Mouse (Mus musculus): ENCODE measurements around the gene Ephx3. TPM values are rescaled to one million over a fixed set of nuclear protein-coding genes. Genes with fewer than 3 reads are reported as not detected.

Gene Ephx3
- total and polyA plus RNA-seq, 3 experiments: 0.24 to 0.30 TPM; not detected in 1

DNA sequence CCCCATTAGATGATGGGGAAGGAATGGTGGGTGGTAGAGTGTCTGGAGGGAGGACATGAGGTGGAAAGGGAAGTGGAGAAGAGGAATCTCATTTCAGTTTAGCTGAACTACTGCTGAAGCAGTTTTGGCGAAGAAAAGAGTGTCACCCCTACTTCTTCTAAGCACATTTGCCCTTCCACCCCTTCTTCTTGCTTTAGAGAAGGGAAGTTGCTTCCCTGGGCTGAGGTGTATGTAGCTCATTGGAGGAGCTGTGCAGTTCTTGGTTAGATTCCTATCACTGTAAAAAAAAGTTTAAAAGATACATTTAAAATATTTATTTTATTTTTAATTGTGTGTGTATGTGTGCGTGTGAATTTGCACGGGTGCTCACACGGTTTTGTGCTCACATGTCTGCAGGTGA, 12.4 kb downstream of the Ephx3 start:
- Histone ChIP-seq H3K79me2 (replicated peaks; ENCODE audit: control insufficient read depth, extremely low read depth, insufficient read depth, poor library complexity, severe bottlenecking) (no peaks in the 10 kb centered on the region), H3K9me3 (replicated peaks; ENCODE audit: low read length) (no peaks in the 10 kb centered on the region), H3K4me1 (ENCODE audit: control insufficient read depth in 1 of 2, insufficient read depth in 2 of 2) (no peaks in the 10 kb centered on the region), H3K27ac (ENCODE audit: insufficient read depth, low read depth) (no peak overlapping the region), H3K36me3 (replicated peaks in 1 of 2; ENCODE audit: control insufficient read depth in 1 of 2, insufficient read depth in 1 of 2, low read length in 1 of 2) (no peaks in the 10 kb centered on the region), H3K27me3 (replicated peaks) (no peaks in the 10 kb centered on the region), H3K4me2 (ENCODE audit: insufficient read depth, low read depth, poor library complexity, severe bottlenecking) (no peak overlapping the region), H3K9ac (ENCODE audit: insufficient read depth, low read depth) (no peak overlapping the region), H3K4me3 (replicated peaks in 1 of 3; ENCODE audit: low read depth in 2 of 3, low read length in 2 of 3, poor library complexity in 1 of 3) (no peak overlapping the region)
- TF ChIP-seq ETS1 (conservative IDR thresholded peaks at IDR 0.05; ENCODE audit: low read depth, low read length) (no peak), MAFK (IDR thresholded peaks at IDR 0.05; ENCODE audit: insufficient replicate concordance, low read length) (no peak), POLR2AphosphoS2 (IDR thresholded peaks at IDR 0.05; ENCODE audit: low read depth, low read length) (no peak), POLR2A (IDR thresholded peaks at IDR 0.05; ENCODE audit: low read depth, low read length) (no peak), USF1 (IDR thresholded peaks at IDR 0.05; ENCODE audit: low read depth, low read length) (no peak), SMC3 (IDR thresholded peaks at IDR 0.05; ENCODE audit: low read depth, low read length) (no peak), RAD21 (IDR thresholded peaks at IDR 0.05; ENCODE audit: low read depth, low read length) (no peak), ZKSCAN1 (IDR thresholded peaks at IDR 0.05; ENCODE audit: borderline replicate concordance, low read depth, low read length) (no peak), KAT2A (IDR thresholded peaks at IDR 0.05; ENCODE audit: insufficient replicate concordance, low read length) (no peak), UBTF (IDR thresholded peaks at IDR 0.05; ENCODE audit: low read depth, low read length) (no peak), JUN (IDR thresholded peaks at IDR 0.05; ENCODE audit: insufficient read depth, low read depth, low read length) (no peak), CHD2 (IDR thresholded peaks at IDR 0.05; ENCODE audit: low read length) (no peak), ZNF384 (IDR thresholded peaks at IDR 0.05; ENCODE audit: low read depth, low read length) (no peak), CHD1 (IDR thresholded peaks at IDR 0.05; ENCODE audit: low read depth, low read length) (no peak), E2F4 (IDR thresholded peaks at IDR 0.05; ENCODE audit: insufficient replicate concordance, low read depth, low read length) (no peak), ZMIZ1 (IDR thresholded peaks at IDR 0.05; ENCODE audit: low read depth, low read length) (no peak), HCFC1 (IDR thresholded peaks at IDR 0.05; ENCODE audit: low read depth, low read length) (no peak), USF2 (conservative IDR thresholded peaks at IDR 0.05; ENCODE audit: low read depth, low read length) (no peak)
- DNase-seq (ENCODE audit: extremely low read depth): no peak
- in situ Hi-C loops (cut with MboI; ENCODE audit: low pct_ligation_motif_present, low pct_unique_long_range_greater_than_20kb, low sequenced_read_pairs) (no loop called here), dilution Hi-C loops (cut with MboI; ENCODE audit: extremely low pct_ligation_motif_present, extremely low pct_unique_long_range_greater_than_20kb, low sequenced_read_pairs) (no loop called here)

DNA sequence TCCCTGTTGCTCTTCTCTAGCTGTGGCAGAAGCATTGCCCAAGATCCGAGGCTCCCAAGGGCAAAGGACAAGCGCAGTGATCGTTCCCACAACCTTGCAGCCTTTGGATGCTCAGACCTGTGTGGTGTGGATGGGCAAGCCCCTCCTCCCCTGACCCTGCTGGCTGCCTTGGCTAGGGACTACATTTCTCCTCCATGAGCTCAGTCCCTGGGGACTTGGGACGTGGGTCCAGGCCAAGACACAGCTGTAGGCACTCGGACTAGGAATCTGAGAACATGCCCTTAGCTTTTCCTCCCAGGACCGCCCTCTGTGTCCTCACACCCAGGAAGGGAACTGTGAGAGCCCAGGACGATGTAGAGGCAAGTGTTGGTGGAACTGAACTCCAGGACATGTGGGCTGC, 16.2 kb downstream of the Ephx3 start:
- no peak overlapping the region for H3K27ac ChIP-seq (ENCODE audit: insufficient read depth, low read depth)
- in situ Hi-C loops (cut with MboI; ENCODE audit: low pct_ligation_motif_present, low pct_unique_long_range_greater_than_20kb, low sequenced_read_pairs) (no loop called here), dilution Hi-C loops (cut with MboI; ENCODE audit: extremely low pct_ligation_motif_present, extremely low pct_unique_long_range_greater_than_20kb, low sequenced_read_pairs) (no loop called here)
- H3K36me3 ChIP-seq (replicated peaks in 1 of 2; ENCODE audit: control insufficient read depth in 1 of 2, insufficient read depth in 1 of 2, low read length in 1 of 2): no peaks in the 10 kb centered on the region
- H3K9ac ChIP-seq (ENCODE audit: insufficient read depth, low read depth): no peak overlapping the region
- H3K4me1 ChIP-seq (ENCODE audit: control insufficient read depth in 1 of 2, insufficient read depth in 2 of 2): no peaks in the 10 kb centered on the region
- no peaks in the 10 kb centered on the region for H3K79me2 ChIP-seq (replicated peaks; ENCODE audit: control insufficient read depth, extremely low read depth, insufficient read depth, poor library complexity, severe bottlenecking)
- no peak overlapping the region for H3K4me2 ChIP-seq (ENCODE audit: insufficient read depth, low read depth, poor library complexity, severe bottlenecking)
- no peaks in the 10 kb centered on the region for H3K9me3 ChIP-seq (replicated peaks; ENCODE audit: low read length)
- H3K27me3 ChIP-seq (replicated peaks): peaks cover 4% of the 10 kb centered on the region
- H3K4me3 ChIP-seq (replicated peaks in 1 of 3; ENCODE audit: low read depth in 2 of 3, low read length in 2 of 3, poor library complexity in 1 of 3): no peak overlapping the region
- DNase-seq (ENCODE audit: extremely low read depth): no peak
- TF ChIP-seq ZMIZ1 (IDR thresholded peaks at IDR 0.05; ENCODE audit: low read depth, low read length) (no peak), TBP (conservative IDR thresholded peaks at IDR 0.05; ENCODE audit: low read depth, low read length) (no peak), CHD2 (IDR thresholded peaks at IDR 0.05; ENCODE audit: low read length) (no peak), ZC3H11A (IDR thresholded peaks at IDR 0.05; ENCODE audit: low read depth, low read length) (no peak), NELFE (IDR thresholded peaks at IDR 0.05; ENCODE audit: low read depth, low read length) (no peak), MYC (IDR thresholded peaks at IDR 0.05; ENCODE audit: low read depth, low read length) (no peak), GABPA (IDR thresholded peaks at IDR 0.05; ENCODE audit: insufficient replicate concordance, low read depth, low read length) (no peak), E2F4 (IDR thresholded peaks at IDR 0.05; ENCODE audit: insufficient replicate concordance, low read depth, low read length) (no peak)
